Mouse (Mus musculus) midbrain, embryonic 16.5 days (tissue): ENCODE results near the gene Prkg2. TPM values are rescaled to one million over a fixed set of nuclear protein-coding genes. Genes with fewer than 3 reads are reported as not detected.

ENCODE experiments used
- ATAC-seq: fragments of 200-750 bp; cut with Nextera tagmentation; 2 replicates; pipeline ENCODE4 v1.8.0; 2017; ENCODE audit warnings: moderate TSS enrichment
- H3K27ac ChIP-seq: fragments of 300-500 bp; sonication (generic); 2 replicates; pipeline ENCODE4 v1.5.1; 2014; ENCODE audit warnings: mild to moderate bottlenecking, low read length, mixed read lengths
- H3K27me3 ChIP-seq: fragments of 300-500 bp; sonication (generic); 2 replicates; pipeline ENCODE4 v1.6.1; 2014; ENCODE audit warnings: low read depth, low read length, mixed read lengths; ENCODE audit not compliant: control insufficient read depth, insufficient read depth
- H3K36me3 ChIP-seq: fragments of 300-500 bp; sonication (generic); 2 replicates; pipeline ENCODE4 v1.6.1; 2014; ENCODE audit warnings: mild to moderate bottlenecking, low read length, moderate library complexity, mixed read lengths; ENCODE audit not compliant: control insufficient read depth, insufficient read depth
- H3K4me1 ChIP-seq: fragments of 300-500 bp; sonication (generic); 2 replicates; pipeline ENCODE4 v1.6.1; 2014; ENCODE audit warnings: mild to moderate bottlenecking, low read length, mixed read lengths; ENCODE audit not compliant: control insufficient read depth, insufficient read depth
- H3K4me2 ChIP-seq: fragments of 300-500 bp; sonication (generic); 2 replicates; pipeline ENCODE4 v1.6.1; 2014; ENCODE audit warnings: mild to moderate bottlenecking, low read length, mixed read lengths
- H3K4me3 ChIP-seq: fragments of 300-500 bp; sonication (generic); 2 replicates; pipeline ENCODE4 v1.5.1; 2014; ENCODE audit warnings: low read depth, mild to moderate bottlenecking, low read length, moderate library complexity, mixed read lengths
- H3K9ac ChIP-seq: fragments of 300-500 bp; sonication (generic); 2 replicates; pipeline ENCODE4 v1.6.1; 2014; ENCODE audit warnings: low read depth, low read length, mixed read lengths
- H3K9me3 ChIP-seq: fragments of 300-500 bp; sonication (generic); replicated peaks from 2 replicates; pipeline ENCODE4 v1.6.1; 2014; ENCODE audit warnings: mild to moderate bottlenecking, low read length, mixed read lengths; ENCODE audit not compliant: control insufficient read depth, poor library complexity, severe bottlenecking
- WGBS: fragments of 180-500 bp; shearing (Covaris S2); extraction: QIAGEN DNeasy Blood & Tissue Kit; methylation state at CpG from one replicate; pipeline ENCODE4 v1.1.7; 2014; 5-methylcytosine and 5-hydroxymethylcytosine counted together
- polyA plus RNA-seq: library from polyadenylated mRNA; unstranded; fragments of >200 nt; fragmentation: Nextera tagmentation; extraction: Ambion mirVana; gene quantifications from 2 replicates; pipeline ENCODE4 v1.2.1, GENCODE M21; 2015

Prkg2 gene
- polyA plus RNA-seq, 1 experiment from 2014 or later: 2.8 TPM

DNA sequence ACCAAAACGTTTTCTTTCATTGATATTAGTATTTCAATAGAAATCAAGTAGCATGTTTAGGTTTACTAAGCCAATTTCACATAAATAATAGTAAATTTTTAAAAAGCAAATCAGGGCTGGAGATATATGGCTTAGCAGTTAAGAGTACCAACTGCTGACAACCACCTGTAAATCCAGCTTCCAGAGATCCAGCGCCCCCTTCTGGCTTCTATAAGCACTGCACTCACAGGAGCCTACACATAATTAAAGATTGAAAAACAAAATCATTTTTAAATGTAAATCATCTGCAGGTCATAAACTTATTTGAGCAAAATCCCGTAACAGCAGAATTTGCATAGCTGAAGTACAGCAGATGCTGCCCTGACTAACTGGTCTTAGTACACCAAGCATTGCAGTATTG is 10.8 kb downstream of the Prkg2 start:
- ATAC-seq: no peak
- no peaks in the 10 kb centered on the region for H3K9me3 ChIP-seq
- no peaks in the 10 kb centered on the region for H3K27me3 ChIP-seq
- no peaks in the 10 kb centered on the region for H3K4me1 ChIP-seq
- no peak overlapping the region for H3K27ac ChIP-seq
- H3K9ac ChIP-seq: no peak overlapping the region
- WGBS: 74% methylated on average over 3 of the region's 3 CpGs
- H3K4me3 ChIP-seq: no peak overlapping the region
- no peaks in the 10 kb centered on the region for H3K36me3 ChIP-seq
- H3K4me2 ChIP-seq: no peak overlapping the region

DNA sequence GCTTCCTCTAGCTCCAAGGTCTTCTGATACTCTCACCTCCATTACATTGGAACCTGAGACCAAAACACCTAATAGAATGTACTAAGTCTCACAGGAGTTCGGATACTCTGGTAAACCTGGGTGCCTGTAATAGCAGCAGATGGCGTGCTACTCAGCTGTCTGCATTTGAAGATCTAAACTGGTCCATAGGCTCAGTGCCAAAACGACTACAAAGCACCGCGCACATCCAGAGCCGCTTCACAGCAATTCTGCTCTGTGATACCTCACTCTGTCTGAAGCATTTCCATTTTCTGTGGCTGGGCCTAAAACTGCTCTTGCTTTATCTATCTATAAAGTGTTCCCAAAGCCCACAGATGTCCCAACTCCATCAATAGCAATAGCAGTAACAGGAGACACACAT is 17.4 kb downstream of the Prkg2 start:
- 83% methylated on average over 6 of the region's 6 CpGs for WGBS
- H3K9ac ChIP-seq: no peak overlapping the region
- no peaks in the 10 kb centered on the region for H3K36me3 ChIP-seq
- H3K4me1 ChIP-seq: no peaks in the 10 kb centered on the region
- ATAC-seq: no peak
- no peaks in the 10 kb centered on the region for H3K27me3 ChIP-seq
- no peak overlapping the region for H3K27ac ChIP-seq
- H3K4me3 ChIP-seq: no peak overlapping the region
- H3K9me3 ChIP-seq: no peaks in the 10 kb centered on the region
- H3K4me2 ChIP-seq: no peak overlapping the region

DNA sequence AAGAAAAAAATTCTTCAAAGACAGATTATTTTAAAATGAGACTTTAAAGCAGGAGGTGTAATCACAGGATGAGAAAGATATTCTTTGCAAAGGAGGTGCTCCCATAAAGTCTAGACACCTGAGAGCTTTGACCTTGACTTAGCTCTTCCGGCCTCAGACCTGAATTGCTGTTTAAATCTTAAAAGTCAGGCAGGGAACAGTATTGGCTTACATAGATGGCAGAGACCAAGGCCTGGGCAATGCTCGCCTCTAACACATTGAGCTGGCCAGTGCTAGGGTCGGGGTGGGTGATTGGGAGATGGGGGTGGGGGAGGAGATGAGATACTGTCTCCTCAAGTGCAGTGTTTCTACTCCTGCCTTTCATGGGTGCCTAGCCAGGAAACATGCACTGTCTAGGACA is 22.0 kb downstream of the Prkg2 start:
- ATAC-seq: no peak
- no peaks in the 10 kb centered on the region for H3K27me3 ChIP-seq
- H3K36me3 ChIP-seq: no peaks in the 10 kb centered on the region
- H3K4me2 ChIP-seq: no peak overlapping the region
- H3K27ac ChIP-seq: no peak overlapping the region
- no peaks in the 10 kb centered on the region for H3K9me3 ChIP-seq
- no peaks in the 10 kb centered on the region for H3K4me1 ChIP-seq
- no peak overlapping the region for H3K4me3 ChIP-seq
- H3K9ac ChIP-seq: no peak overlapping the region
- WGBS: 90% methylated on average over 3 of the region's 3 CpGs

DNA sequence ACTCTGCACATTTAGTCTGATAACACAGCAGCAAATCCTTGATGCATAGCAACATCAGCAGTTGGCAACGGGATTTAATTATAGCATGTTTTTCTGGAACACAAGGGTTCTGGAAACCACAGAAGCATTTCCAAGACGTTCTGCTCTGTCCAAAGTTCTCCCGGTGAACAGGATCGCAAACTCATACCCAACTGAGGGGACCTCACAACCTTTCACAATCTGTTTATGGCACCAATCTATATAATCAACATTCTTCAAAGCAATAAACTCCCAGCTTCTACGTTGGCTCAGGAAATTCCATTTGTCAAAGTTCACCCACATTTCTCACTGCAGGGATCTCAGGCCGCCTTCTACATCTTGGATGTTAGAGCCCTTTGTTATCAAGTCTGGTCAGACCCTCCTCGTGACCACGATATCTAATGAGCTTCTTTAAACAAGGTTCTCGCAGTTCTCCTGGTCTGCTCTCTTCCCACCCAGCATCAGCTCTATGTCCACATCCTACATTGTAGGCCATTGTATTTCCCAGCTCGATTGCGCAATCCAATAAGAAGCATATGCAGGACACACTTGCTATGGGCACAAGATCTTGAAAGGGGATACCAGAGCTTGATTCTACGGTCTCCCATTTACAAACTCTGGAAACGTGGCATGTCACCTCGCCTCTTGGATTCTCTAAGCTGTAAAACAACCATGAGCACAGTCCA is 26.6 kb downstream of the Prkg2 start:
- no peaks in the 10 kb centered on the region for H3K4me1 ChIP-seq
- WGBS: 94% methylated on average over 14 of the region's 14 CpGs
- H3K36me3 ChIP-seq: no peaks in the 10 kb centered on the region
- H3K27ac ChIP-seq: no peak overlapping the region
- no peaks in the 10 kb centered on the region for H3K27me3 ChIP-seq
- no peak overlapping the region for H3K4me2 ChIP-seq
- H3K9me3 ChIP-seq: no peaks in the 10 kb centered on the region
- ATAC-seq: no peak
- no peak overlapping the region for H3K4me3 ChIP-seq
- no peak overlapping the region for H3K9ac ChIP-seq

- H3K4me3 ChIP-seq: no peak overlapping the region
- peaks cover 2% of the 10 kb centered on the region for H3K4me1 ChIP-seq
- ATAC-seq: no peak
- no peak overlapping the region for H3K9ac ChIP-seq
- H3K4me2 ChIP-seq: no peak overlapping the region
- no peaks in the 10 kb centered on the region for H3K9me3 ChIP-seq
- H3K27ac ChIP-seq: no peak overlapping the region
- WGBS: 54% methylated on average over 4 of the region's 4 CpGs
- H3K27me3 ChIP-seq: no peaks in the 10 kb centered on the region
- H3K36me3 ChIP-seq: no peaks in the 10 kb centered on the region
These were observed 39.0 kb downstream of the Prkg2 start for GRCm38 (mm10) chr5:98998104-98998503.

DNA sequence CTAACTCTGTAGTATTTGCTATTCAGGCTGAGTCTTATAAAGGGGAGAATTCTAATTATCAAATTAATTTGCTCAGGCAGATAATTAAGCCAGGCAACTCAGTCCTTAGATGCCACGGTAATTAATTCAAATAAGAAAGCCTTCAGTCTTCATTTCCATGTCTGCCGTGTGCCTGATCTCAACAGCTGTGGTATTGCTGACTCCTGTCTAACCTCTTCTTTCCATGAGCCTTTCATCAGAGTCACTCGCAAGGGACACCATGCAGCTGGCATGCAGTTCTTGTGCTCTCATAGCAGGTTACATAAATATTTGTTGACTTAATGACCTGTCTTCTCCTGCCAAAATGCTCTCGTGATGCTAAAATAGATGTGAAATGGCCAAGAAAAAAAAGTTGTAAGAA is 41.4 kb downstream of the Prkg2 start:
- no peaks in the 10 kb centered on the region for H3K27me3 ChIP-seq
- peaks cover 2% of the 10 kb centered on the region for H3K4me1 ChIP-seq
- H3K36me3 ChIP-seq: no peaks in the 10 kb centered on the region
- H3K4me2 ChIP-seq: no peak overlapping the region
- no peak overlapping the region for H3K27ac ChIP-seq
- no peak overlapping the region for H3K4me3 ChIP-seq
- H3K9ac ChIP-seq: no peak overlapping the region
- H3K9me3 ChIP-seq: no peaks in the 10 kb centered on the region
- peak; percentile 67 for ATAC-seq
- WGBS: 33% methylated on average over 4 of the region's 4 CpGs

DNA sequence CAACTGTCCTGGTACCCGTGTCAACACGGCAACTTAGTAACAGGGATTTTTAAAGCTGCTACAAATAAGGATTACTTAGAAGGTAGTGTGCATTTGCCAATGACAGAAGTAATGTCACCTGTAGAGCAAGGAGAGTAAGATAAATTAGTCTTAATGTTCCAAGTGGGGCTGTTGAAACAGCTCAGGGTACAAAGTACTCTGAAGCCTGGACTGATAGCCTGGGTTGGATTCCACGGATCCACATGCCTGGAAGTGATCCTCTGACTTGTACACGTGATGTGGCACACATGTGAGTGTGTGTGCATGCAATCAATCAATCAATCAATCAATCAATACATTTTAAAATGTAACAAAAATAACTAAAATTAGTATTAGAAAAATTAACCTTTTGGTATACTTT is 45.6 kb downstream of the Prkg2 start:
- H3K4me1 ChIP-seq: peaks cover 5% of the 10 kb centered on the region
- H3K4me2 ChIP-seq: no peak overlapping the region
- no peak overlapping the region for H3K27ac ChIP-seq
- no peak for ATAC-seq
- no peak overlapping the region for H3K4me3 ChIP-seq
- H3K27me3 ChIP-seq: no peaks in the 10 kb centered on the region
- H3K9me3 ChIP-seq: no peaks in the 10 kb centered on the region
- 91% methylated on average over 4 of the region's 4 CpGs for WGBS
- H3K36me3 ChIP-seq: no peaks in the 10 kb centered on the region
- no peak overlapping the region for H3K9ac ChIP-seq

DNA sequence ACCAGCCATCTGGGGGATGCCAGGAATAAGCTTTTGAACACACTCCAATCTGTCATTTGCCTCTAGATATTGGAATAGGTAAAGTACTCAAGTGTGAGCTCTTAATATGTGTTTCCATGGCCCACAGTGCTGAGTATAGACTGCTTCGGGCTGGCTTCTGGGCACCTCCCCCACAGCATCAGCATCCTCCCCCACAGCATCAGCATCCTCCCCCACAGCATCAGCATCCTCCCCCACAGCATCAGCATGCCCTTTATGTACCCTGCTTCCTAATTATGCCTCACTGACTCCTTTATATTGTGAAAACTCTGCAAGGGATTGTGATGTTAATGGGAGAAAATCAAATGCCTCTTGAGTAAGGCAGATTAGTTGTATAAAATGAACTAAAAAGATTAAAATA is 49.5 kb downstream of the Prkg2 start:
- no peak overlapping the region for H3K4me3 ChIP-seq
- no peak overlapping the region for H3K27ac ChIP-seq
- 12% methylated on average over 1 of the region's 1 CpGs for WGBS
- no peaks in the 10 kb centered on the region for H3K27me3 ChIP-seq
- peaks cover 16% of the 10 kb centered on the region for H3K4me1 ChIP-seq
- H3K36me3 ChIP-seq: no peaks in the 10 kb centered on the region
- no peak overlapping the region for H3K9ac ChIP-seq
- ATAC-seq: peak; percentile 58; the same call in 1 of the 2 replicates
- H3K9me3 ChIP-seq: no peaks in the 10 kb centered on the region
- H3K4me2 ChIP-seq: no peak overlapping the region

- no peaks in the 10 kb centered on the region for H3K9me3 ChIP-seq
- no peak overlapping the region for H3K27ac ChIP-seq
- no peaks in the 10 kb centered on the region for H3K27me3 ChIP-seq
- no peak for ATAC-seq
- WGBS: 55% methylated on average over 3 of the region's 3 CpGs
- H3K9ac ChIP-seq: no peak overlapping the region
- H3K4me3 ChIP-seq: no peak overlapping the region
- H3K4me2 ChIP-seq: no peak overlapping the region
- peaks cover 16% of the 10 kb centered on the region for H3K4me1 ChIP-seq
- H3K36me3 ChIP-seq: no peaks in the 10 kb centered on the region
These were observed 50.0 kb downstream of the Prkg2 start for GRCm38 (mm10) chr5:98987116-98987515.
